Mouse (Mus musculus) B cell, adult (primary cell): ENCODE data around the gene Rmnd5b. TPM values are rescaled to one million over a fixed set of nuclear protein-coding genes. Genes with fewer than 3 reads are reported as not detected.

Experiments used
- total RNA-seq: library from RNA; stranded (reverse); gene quantifications from 4 replicates; pipeline ENCODE4 v1.2.4, GENCODE M21; 2023; ENCODE audit not compliant: inconsistent age

Rmnd5b gene
- total RNA-seq: 114 to 135 TPM (median 129 TPM) in 4 replicates

GRCm38 (mm10) chr11:51635525-51636322 lies at the start of gene Rmnd5b:
Gene Rmnd5b (minus strand): TSS chr11:51635896.

GRCm38 (mm10) chr11:51650691-51651515 lies 15.2 kb upstream of the Rmnd5b start, which contains the start of the genes N4bp3 and D930048N14Rik:
Gene N4bp3 (minus strand): TSS chr11:51650842.
Gene D930048N14Rik (plus strand): TSS chr11:51650954.

GRCm38 (mm10) chr11:51619409-51620060 lies 16.2 kb downstream of the Rmnd5b start, which contains the start of gene Nhp2:
Gene Nhp2 (plus strand): TSS chr11:51619735.

GRCm38 (mm10) chr11:51606447-51607095 lies 29.1 kb downstream of the Rmnd5b start, which contains the start of gene Hnrnpab:
Gene Hnrnpab (minus strand): TSS chr11:51606847.

GRCm38 (mm10) chr11:51584431-51585248 lies 51.1 kb downstream of the Rmnd5b start, which contains the start of gene Phykpl:
Gene Phykpl (plus strand): TSS chr11:51584757.

Other genes with a start within 250 kb of the Rmnd5b start
- 16.6 to 24.9 TPM (median 21.3 TPM) in 4 replicates for gene Phykpl, start 51.1 kb downstream of the Rmnd5b start, total RNA-seq
- gene Hnrnpab, start 29.0 kb downstream of the Rmnd5b start, total RNA-seq: 241 to 254 TPM (median 253 TPM) in 4 replicates
- 52.6 to 60.6 TPM (median 58.5 TPM) in 4 replicates for gene Nhp2, start 16.2 kb downstream of the Rmnd5b start, total RNA-seq
- gene N4bp3, start 14.9 kb upstream of the Rmnd5b start, total RNA-seq: 22.4 to 24.8 TPM (median 24.6 TPM) in 4 replicates
- gene D930048N14Rik, start 15.1 kb upstream of the Rmnd5b start, total RNA-seq: 1.1 to 2.1 TPM (median 2.0 TPM) in 4 replicates
- 4.7 to 9.2 TPM (median 5.5 TPM) in 4 replicates for gene 0610009B22Rik, start 53.0 kb upstream of the Rmnd5b start, total RNA-seq
- 74.3 to 87.0 TPM (median 84.5 TPM) in 4 replicates for gene Sec24a, start 127.7 kb upstream of the Rmnd5b start, total RNA-seq
- 29.9 to 36.0 TPM (median 34.6 TPM) in 4 replicates for gene Sar1b, start 127.8 kb upstream of the Rmnd5b start, total RNA-seq
- gene Jade2, start 221.8 kb upstream of the Rmnd5b start, total RNA-seq: 67.5 to 72.9 TPM (median 68.9 TPM) in 4 replicates